Mouse (Mus musculus) hindbrain, embryonic 12.5 days (tissue): Measurements from ENCODE around the gene Ilf3. TPM values are rescaled to one million over a fixed set of nuclear protein-coding genes. Genes with fewer than 3 reads are reported as not detected.

Source experiments
- ATAC-seq: fragments of 200-750 bp; cut with Nextera tagmentation; 2 replicates; pipeline ENCODE4 v1.8.0; 2017; ENCODE audit warnings: moderate TSS enrichment; ENCODE audit not compliant: low FRiP score
- H3K27ac ChIP-seq: fragments of 300-500 bp; sonication (generic); 2 replicates; pipeline ENCODE4 v1.5.1; 2016; ENCODE audit warnings: mild to moderate bottlenecking
- H3K27me3 ChIP-seq: fragments of 300-500 bp; sonication (generic); 2 replicates; pipeline ENCODE4 v1.6.1; 2016; ENCODE audit warnings: mild to moderate bottlenecking
- H3K36me3 ChIP-seq: fragments of 300-500 bp; sonication (generic); 2 replicates; pipeline ENCODE4 v1.6.1; 2016; ENCODE audit warnings: mild to moderate bottlenecking
- H3K4me1 ChIP-seq: fragments of 300-500 bp; sonication (generic); 2 replicates; pipeline ENCODE4 v1.6.1; 2016
- H3K4me2 ChIP-seq: fragments of 300-500 bp; sonication (generic); replicated peaks from 2 replicates; pipeline ENCODE4 v1.6.1; 2016; ENCODE audit warnings: mild to moderate bottlenecking
- H3K4me3 ChIP-seq: fragments of 300-500 bp; sonication (generic); 2 replicates; pipeline ENCODE4 v1.5.1; 2016; ENCODE audit warnings: mild to moderate bottlenecking
- H3K9ac ChIP-seq: fragments of 300-500 bp; sonication (generic); 2 replicates; pipeline ENCODE4 v1.6.1; 2016; ENCODE audit warnings: mild to moderate bottlenecking, moderate library complexity
- H3K9me3 ChIP-seq: fragments of 300-500 bp; sonication (generic); replicated peaks from 2 replicates; pipeline ENCODE4 v1.6.1; 2016; ENCODE audit warnings: mild to moderate bottlenecking
- WGBS: fragments of 180-500 bp; shearing (Covaris S2); methylation state at CpG from one replicate; pipeline ENCODE4 v1.1.7; 2016; 5-methylcytosine and 5-hydroxymethylcytosine counted together
- polyA plus RNA-seq: library from polyadenylated mRNA; unstranded; fragments of >200 nt; fragmentation: Nextera tagmentation; extraction: Ambion mirVana; gene quantifications from 2 replicates; pipeline ENCODE4 v1.2.1, GENCODE M21; 2016

The Ilf3 gene
- polyA plus RNA-seq, 1 experiment from 2014 or later, result 283 TPM

DNA sequence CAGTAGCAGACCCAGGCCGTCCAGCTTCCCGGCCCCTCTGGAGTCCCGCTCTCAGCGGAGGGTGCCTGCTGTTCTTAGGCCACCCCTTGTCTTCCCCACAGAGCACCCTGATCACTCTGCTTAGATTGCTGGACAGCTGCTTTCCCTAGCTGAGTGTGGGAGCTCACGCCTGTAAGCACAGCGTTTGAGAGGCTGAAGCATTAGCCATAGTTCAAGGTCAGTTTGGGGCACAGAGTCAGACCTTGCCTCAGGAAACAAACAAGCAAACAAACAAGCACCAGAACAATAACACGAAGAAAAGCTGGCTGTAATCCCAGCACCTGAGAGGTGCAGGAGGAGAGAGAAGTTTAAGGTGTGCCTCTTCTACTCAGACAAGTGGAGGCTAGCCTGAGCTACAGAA, 64.4 kb downstream of the Ilf3 start:
- no peaks in the 10 kb centered on the region for H3K27me3 ChIP-seq
- no peak for ATAC-seq
- H3K27ac ChIP-seq, result no peak overlapping the region
- H3K4me1 ChIP-seq, result peaks cover 16% of the 10 kb centered on the region
- H3K9me3 ChIP-seq, result no peaks in the 10 kb centered on the region
- no peak overlapping the region for H3K9ac ChIP-seq
- no peaks in the 10 kb centered on the region for H3K36me3 ChIP-seq
- no peak overlapping the region for H3K4me3 ChIP-seq
- no peak overlapping the region for H3K4me2 ChIP-seq
- WGBS, result 85% methylated on average over 7 of the region's 7 CpGs

- no peak overlapping the region for H3K4me2 ChIP-seq
- 88% methylated on average over 8 of the region's 8 CpGs for WGBS
- ATAC-seq, result no peak
- no peaks in the 10 kb centered on the region for H3K27me3 ChIP-seq
- no peak overlapping the region for H3K27ac ChIP-seq
- H3K4me3 ChIP-seq, result no peak overlapping the region
- peaks cover 9% of the 10 kb centered on the region; the same call in 1 of the 2 replicates for H3K4me1 ChIP-seq
- H3K9ac ChIP-seq, result no peak overlapping the region
- no peaks in the 10 kb centered on the region for H3K9me3 ChIP-seq
- no peaks in the 10 kb centered on the region for H3K36me3 ChIP-seq
Measured at GRCm38 (mm10) chr9:21433766-21434165, 66.1 kb downstream of the Ilf3 start.

GRCm38 (mm10) chr9:21434410-21434809, 66.7 kb downstream of the Ilf3 start:
- 91% methylated on average over 2 of the region's 2 CpGs for WGBS
- no peak for ATAC-seq

DNA sequence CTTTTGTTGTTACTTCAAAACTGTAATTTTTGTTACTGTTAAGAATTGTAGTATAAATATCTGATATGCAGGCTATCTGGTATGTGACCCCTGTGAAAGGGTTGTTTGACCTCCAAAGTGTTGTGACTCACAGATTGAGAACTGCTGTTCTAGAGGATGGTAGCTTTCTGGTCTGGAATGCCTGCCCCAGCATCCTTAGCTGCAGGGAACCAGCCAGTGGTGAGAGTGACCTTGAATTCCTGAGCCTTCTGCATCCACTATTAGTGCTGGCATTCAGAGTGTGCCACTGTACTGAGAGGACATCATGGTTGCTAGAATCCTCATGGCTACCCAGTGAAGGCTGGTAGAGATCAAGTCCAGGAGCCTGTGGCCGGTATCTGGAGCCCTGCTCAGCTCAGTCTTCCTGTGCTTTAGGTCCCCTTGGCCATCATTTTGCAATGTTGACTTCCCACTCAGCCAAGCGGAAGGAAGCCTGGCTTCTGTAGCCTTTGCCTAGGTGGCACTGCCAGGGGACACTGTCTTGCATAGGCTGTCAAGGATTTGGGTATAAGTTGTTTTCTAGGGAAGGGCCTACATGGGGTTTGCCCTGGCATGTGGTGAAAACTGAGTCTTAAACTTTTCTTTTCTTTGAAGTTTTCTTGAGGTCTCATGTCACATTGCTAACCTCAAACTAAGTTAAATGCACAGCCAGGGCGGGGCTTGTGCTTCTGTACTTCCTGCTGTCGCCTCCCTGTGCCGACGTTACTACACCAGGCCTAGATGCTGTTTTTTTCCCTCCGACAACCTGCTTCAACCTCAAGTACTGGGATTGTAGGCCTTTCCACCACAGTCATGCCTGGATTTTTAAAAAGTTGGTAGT, 68.3 kb downstream of the Ilf3 start:
- H3K9ac ChIP-seq, result no peak overlapping the region
- no peak overlapping the region for H3K4me2 ChIP-seq
- H3K4me1 ChIP-seq, result 0 out of 2 replicates have a peak, but pooled peaks cover 2% of the 10 kb centered on the region
- WGBS, result 94% methylated on average over 7 of the region's 7 CpGs
- no peak overlapping the region for H3K27ac ChIP-seq
- H3K27me3 ChIP-seq, result no peaks in the 10 kb centered on the region
- H3K36me3 ChIP-seq, result no peaks in the 10 kb centered on the region
- ATAC-seq, result no peak
- no peak overlapping the region for H3K4me3 ChIP-seq
- no peaks in the 10 kb centered on the region for H3K9me3 ChIP-seq

More at GRCm38 (mm10) chr9:21434410-21434809, 66.7 kb downstream of the Ilf3 start:
- no peak overlapping the region for H3K4me2 ChIP-seq
- no peak overlapping the region for H3K9ac ChIP-seq
- no peak overlapping the region for H3K27ac ChIP-seq
- H3K27me3 ChIP-seq, result no peaks in the 10 kb centered on the region
- H3K4me1 ChIP-seq, result peaks cover 9% of the 10 kb centered on the region; the same call in 1 of the 2 replicates
- no peaks in the 10 kb centered on the region for H3K9me3 ChIP-seq
- H3K36me3 ChIP-seq, result no peaks in the 10 kb centered on the region
- no peak overlapping the region for H3K4me3 ChIP-seq

- no peak overlapping the region for H3K9ac ChIP-seq
- no peaks in the 10 kb centered on the region for H3K36me3 ChIP-seq
- 0 out of 2 replicates have a peak, but pooled peaks cover 2% of the 10 kb centered on the region for H3K4me1 ChIP-seq
- no peak overlapping the region for H3K4me3 ChIP-seq
- WGBS, result 89% methylated on average over 6 of the region's 6 CpGs
- no peaks in the 10 kb centered on the region for H3K9me3 ChIP-seq
- no peak overlapping the region for H3K27ac ChIP-seq
- H3K27me3 ChIP-seq, result no peaks in the 10 kb centered on the region
- no peak overlapping the region for H3K4me2 ChIP-seq
- ATAC-seq, result no peak
Measured at GRCm38 (mm10) chr9:21437577-21437976, 69.9 kb downstream of the Ilf3 start.

GRCm38 (mm10) chr9:21438219-21438618, 70.5 kb downstream of the Ilf3 start:
- no peaks in the 10 kb centered on the region for H3K36me3 ChIP-seq
- no peak overlapping the region for H3K4me2 ChIP-seq
- no peaks in the 10 kb centered on the region for H3K9me3 ChIP-seq
- H3K27me3 ChIP-seq, result no peaks in the 10 kb centered on the region
- 76% methylated on average over 3 of the region's 3 CpGs for WGBS
- H3K27ac ChIP-seq, result no peak overlapping the region
- ATAC-seq, result no peak
- H3K4me1 ChIP-seq, result 0 out of 2 replicates have a peak, but pooled peaks cover 2% of the 10 kb centered on the region
- no peak overlapping the region for H3K9ac ChIP-seq
- H3K4me3 ChIP-seq, result no peak overlapping the region

DNA sequence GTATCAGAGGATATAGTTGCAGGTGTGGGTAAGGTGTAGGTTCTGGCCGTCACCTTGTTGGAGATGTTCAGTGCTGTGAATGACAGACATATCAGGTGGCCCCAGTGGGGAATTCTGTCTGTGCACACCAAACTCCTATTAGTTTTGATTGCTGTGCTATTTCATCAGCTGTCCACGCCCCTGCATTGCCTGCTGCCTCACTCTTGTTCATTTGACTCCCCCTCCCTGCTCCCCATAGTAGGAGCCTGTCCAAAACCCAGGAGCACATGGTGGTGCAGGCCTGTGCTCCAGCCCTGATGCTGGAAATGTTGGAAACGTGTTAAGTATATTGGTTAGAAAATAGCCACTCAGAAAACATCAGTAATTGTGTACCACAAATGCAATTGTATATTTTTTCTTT, 71.8 kb downstream of the Ilf3 start:
- Histone ChIP-seq H3K36me3 (no peaks in the 10 kb centered on the region), H3K27ac (no peak overlapping the region), H3K9ac (no peak overlapping the region), H3K4me3 (no peak overlapping the region), H3K4me2 (no peak overlapping the region), H3K4me1 (no peaks in the 10 kb centered on the region), H3K27me3 (no peaks in the 10 kb centered on the region), H3K9me3 (no peaks in the 10 kb centered on the region)
- ATAC-seq, result no peak
- 85% methylated on average over 3 of the region's 3 CpGs for WGBS

DNA sequence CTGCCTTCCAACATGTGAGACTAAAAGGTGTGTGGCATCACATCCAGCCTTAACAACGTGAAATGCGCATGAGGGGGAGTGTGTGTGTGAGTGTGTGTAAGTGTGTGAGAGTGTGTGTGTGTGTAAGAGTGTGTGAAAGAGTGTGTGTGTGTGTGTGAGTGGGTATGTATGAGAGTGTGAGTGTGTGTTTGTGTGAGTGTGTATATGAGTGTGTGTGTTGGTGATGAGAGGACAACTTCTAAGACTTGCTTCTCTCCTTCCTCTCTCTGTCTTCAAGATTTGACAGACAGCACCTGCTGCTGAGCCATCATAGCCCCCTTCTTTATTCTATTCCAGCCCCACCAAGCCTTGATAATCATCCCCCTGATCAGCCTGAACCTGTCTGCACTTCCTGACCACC, 72.2 kb downstream of the Ilf3 start:
- H3K4me3 ChIP-seq, result no peak overlapping the region
- no peaks in the 10 kb centered on the region for H3K9me3 ChIP-seq
- H3K4me2 ChIP-seq, result no peak overlapping the region
- H3K27ac ChIP-seq, result no peak overlapping the region
- no peaks in the 10 kb centered on the region for H3K27me3 ChIP-seq
- no peak for ATAC-seq
- no peak overlapping the region for H3K9ac ChIP-seq
- 98% methylated on average over 2 of the region's 2 CpGs for WGBS
- no peaks in the 10 kb centered on the region for H3K36me3 ChIP-seq
- no peaks in the 10 kb centered on the region for H3K4me1 ChIP-seq

GRCm38 (mm10) chr9:21440387-21440786, 72.7 kb downstream of the Ilf3 start:
- Histone ChIP-seq H3K27me3 (no peaks in the 10 kb centered on the region), H3K4me2 (no peak overlapping the region), H3K36me3 (0 out of 2 replicates have a peak, but pooled peaks cover 2% of the 10 kb centered on the region), H3K4me1 (no peaks in the 10 kb centered on the region), H3K27ac (no peak overlapping the region), H3K9ac (no peak overlapping the region), H3K4me3 (no peak overlapping the region), H3K9me3 (no peaks in the 10 kb centered on the region)
- no peak for ATAC-seq

DNA sequence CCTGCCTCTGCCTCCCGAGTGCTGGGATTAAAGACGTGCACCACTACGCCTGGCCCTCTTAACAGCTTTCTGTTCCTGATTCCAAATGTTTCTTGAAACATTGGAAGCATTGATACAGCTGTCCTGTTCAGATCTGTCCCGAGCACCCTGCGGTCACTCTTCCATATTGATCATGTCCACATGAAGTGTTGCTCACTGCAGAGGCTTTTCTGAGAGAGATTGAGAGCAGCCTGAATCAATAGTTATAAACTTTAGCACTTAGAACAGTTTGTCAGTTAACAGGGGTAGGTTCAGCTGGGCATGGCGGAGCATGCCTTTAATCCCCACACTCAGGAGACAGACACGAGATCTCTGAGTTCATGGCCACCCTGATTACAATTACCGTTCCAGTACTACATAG, 76.2 kb downstream of the Ilf3 start:
- Histone ChIP-seq H3K4me1 (no peaks in the 10 kb centered on the region), H3K9ac (no peak overlapping the region), H3K27me3 (no peaks in the 10 kb centered on the region), H3K36me3 (0 out of 2 replicates have a peak, but pooled peaks cover 3% of the 10 kb centered on the region), H3K4me2 (no peak overlapping the region), H3K9me3 (no peaks in the 10 kb centered on the region), H3K4me3 (no peak overlapping the region), H3K27ac (no peak overlapping the region)
- 96% methylated on average over 8 of the region's 8 CpGs for WGBS
- no peak for ATAC-seq

- ATAC-seq, result no peak
- Histone ChIP-seq H3K27ac (no peak overlapping the region), H3K4me1 (no peaks in the 10 kb centered on the region), H3K9ac (no peak overlapping the region), H3K4me3 (no peak overlapping the region), H3K4me2 (no peak overlapping the region), H3K36me3 (0 out of 2 replicates have a peak, but pooled peaks cover 6% of the 10 kb centered on the region), H3K9me3 (no peaks in the 10 kb centered on the region), H3K27me3 (no peaks in the 10 kb centered on the region)
- WGBS, result 91% methylated on average over 4 of the region's 4 CpGs
Measured at GRCm38 (mm10) chr9:21444574-21444973, 76.9 kb downstream of the Ilf3 start.

- no peak overlapping the region for H3K4me3 ChIP-seq
- no peak for ATAC-seq
- 0 out of 2 replicates have a peak, but pooled peaks cover 6% of the 10 kb centered on the region for H3K36me3 ChIP-seq
- WGBS, result 96% methylated on average over 6 of the region's 6 CpGs
- H3K4me1 ChIP-seq, result no peaks in the 10 kb centered on the region
- H3K27ac ChIP-seq, result no peak overlapping the region
- H3K9me3 ChIP-seq, result no peaks in the 10 kb centered on the region
- no peaks in the 10 kb centered on the region for H3K27me3 ChIP-seq
- H3K9ac ChIP-seq, result no peak overlapping the region
- H3K4me2 ChIP-seq, result no peak overlapping the region
Measured at GRCm38 (mm10) chr9:21445081-21445744, 77.5 kb downstream of the Ilf3 start.
